Mouse (Mus musculus): ENCODE results near the gene Snx32. TPM values are rescaled to one million over a fixed set of nuclear protein-coding genes. Genes with fewer than 3 reads are reported as not detected.
A peak's percentile ranks its signal among the peaks of the same experiment; 100 is the strongest.

Gene Snx32
- polyA plus RNA-seq, 1 experiment from 2014 or later: 11.9 TPM

- 8% methylated on average over 36 of the region's 36 CpGs for WGBS
- Histone ChIP-seq H3K9ac (peak overlapping the region; percentile 53), H3K27me3 (peaks cover 50% of the 10 kb centered on the region), H3K4me2 (replicated peaks) (peak overlapping the region; percentile 99), H3K27ac (no peak overlapping the region), H3K4me3 (peak overlapping the region; percentile 55), H3K9me3 (no peaks in the 10 kb centered on the region), H3K4me1 (peaks cover 23% of the 10 kb centered on the region; the same call in 1 of the 2 replicates), H3K36me3 (no peaks in the 10 kb centered on the region)
- no peak for ATAC-seq (ENCODE audit: insufficient number of reproducible peaks, insufficient read depth, low FRiP score, low TSS enrichment)
Observed at GRCm38 (mm10) chr19:5448354-5449150, 61.8 kb downstream of the Snx32 start.

- Histone ChIP-seq H3K4me1 (peaks cover 23% of the 10 kb centered on the region; the same call in 1 of the 2 replicates), H3K27me3 (peaks cover 50% of the 10 kb centered on the region), H3K9me3 (no peaks in the 10 kb centered on the region), H3K27ac (no peak within 1 kb of the TSS), H3K4me3 (peak within 1 kb of the TSS; percentile 55), H3K4me2 (replicated peaks) (peak within 1 kb of the TSS; percentile 99), H3K36me3 (no peaks in the 10 kb centered on the region), H3K9ac (peak within 1 kb of the TSS; percentile 53)
- 2% methylated on average over 70 of the region's 70 CpGs for WGBS
- ATAC-seq (ENCODE audit: insufficient number of reproducible peaks, insufficient read depth, low FRiP score, low TSS enrichment): peak; percentile 25; the same call in 1 of the 2 replicates
Observed at GRCm38 (mm10) chr19:5447515-5448353, 62.6 kb downstream of the Snx32 start, which contains the start of gene Fosl1. Gene Fosl1 (plus strand): TSS chr19:5447547.

GRCm38 (mm10) chr19:5445747-5446146 is 64.6 kb downstream of the Snx32 start:
- no peaks in the 10 kb centered on the region for H3K36me3 ChIP-seq
- no peaks in the 10 kb centered on the region for H3K9me3 ChIP-seq
- 87% methylated on average over 5 of the region's 5 CpGs for WGBS
- no peak overlapping the region for H3K4me2 ChIP-seq (replicated peaks)
- H3K27me3 ChIP-seq: peaks cover 50% of the 10 kb centered on the region
- no peak overlapping the region for H3K9ac ChIP-seq
- no peak for ATAC-seq (ENCODE audit: insufficient number of reproducible peaks, insufficient read depth, low FRiP score, low TSS enrichment)
- H3K4me3 ChIP-seq: no peak overlapping the region
- peaks cover 23% of the 10 kb centered on the region; the same call in 1 of the 2 replicates for H3K4me1 ChIP-seq
- H3K27ac ChIP-seq: no peak overlapping the region

GRCm38 (mm10) chr19:5444954-5445353 is 65.4 kb downstream of the Snx32 start:
- ATAC-seq (ENCODE audit: insufficient number of reproducible peaks, insufficient read depth, low FRiP score, low TSS enrichment): no peak
- Histone ChIP-seq H3K4me2 (replicated peaks) (no peak overlapping the region), H3K9ac (no peak overlapping the region), H3K9me3 (no peaks in the 10 kb centered on the region), H3K4me1 (peaks cover 23% of the 10 kb centered on the region; the same call in 1 of the 2 replicates), H3K36me3 (no peaks in the 10 kb centered on the region), H3K4me3 (no peak overlapping the region), H3K27me3 (peaks cover 43% of the 10 kb centered on the region), H3K27ac (no peak overlapping the region)
- 23% methylated on average over 7 of the region's 7 CpGs for WGBS

GRCm38 (mm10) chr19:5444371-5444908 is 65.9 kb downstream of the Snx32 start:
- no peaks in the 10 kb centered on the region for H3K9me3 ChIP-seq
- H3K36me3 ChIP-seq: no peaks in the 10 kb centered on the region
- H3K27ac ChIP-seq: no peak overlapping the region
- WGBS: 61% methylated on average over 9 of the region's 9 CpGs
- no peak for ATAC-seq (ENCODE audit: insufficient number of reproducible peaks, insufficient read depth, low FRiP score, low TSS enrichment)
- peaks cover 23% of the 10 kb centered on the region; the same call in 1 of the 2 replicates for H3K4me1 ChIP-seq
- no peak overlapping the region for H3K4me3 ChIP-seq
- no peak overlapping the region for H3K4me2 ChIP-seq (replicated peaks)
- H3K27me3 ChIP-seq: peaks cover 38% of the 10 kb centered on the region
- no peak overlapping the region for H3K9ac ChIP-seq

Other genes starting within 250 kb of the Snx32 start
- 31.3 and 32.2 TPM in 2 replicates for gene Pacs1, start 237.4 kb downstream of the Snx32 start, polyA plus RNA-seq (2016; fragmentation: Nextera tagmentation; extraction: Ambion mirVana)
- gene Sf3b2, start 215.1 kb downstream of the Snx32 start, polyA plus RNA-seq (2016; fragmentation: Nextera tagmentation; extraction: Ambion mirVana): 386 and 406 TPM in 2 replicates
- gene Gal3st3, start 212.2 kb downstream of the Snx32 start, polyA plus RNA-seq (2016; fragmentation: Nextera tagmentation; extraction: Ambion mirVana): 8.1 and 8.5 TPM in 2 replicates
- gene Catsper1, start 174.8 kb downstream of the Snx32 start, polyA plus RNA-seq (2016; fragmentation: Nextera tagmentation; extraction: Ambion mirVana): not detected in 2 replicates
- gene Cst6, start 161.0 kb downstream of the Snx32 start, polyA plus RNA-seq (2016; fragmentation: Nextera tagmentation; extraction: Ambion mirVana): 0.52 and 1.3 TPM in 2 replicates
- gene Eif1ad, start 143.8 kb downstream of the Snx32 start, polyA plus RNA-seq (2016; fragmentation: Nextera tagmentation; extraction: Ambion mirVana): 63.5 and 66.8 TPM in 2 replicates
- gene Banf1, start 143.4 kb downstream of the Snx32 start, polyA plus RNA-seq (2016; fragmentation: Nextera tagmentation; extraction: Ambion mirVana): 384 and 411 TPM in 2 replicates
- 98.9 and 107 TPM in 2 replicates for gene Sart1, start 121.8 kb downstream of the Snx32 start, polyA plus RNA-seq (2016; fragmentation: Nextera tagmentation; extraction: Ambion mirVana)
- gene Tsga10ip, start 108.0 kb downstream of the Snx32 start, polyA plus RNA-seq (2016; fragmentation: Nextera tagmentation; extraction: Ambion mirVana): 0.45 and 0.55 TPM in 2 replicates
- 303 and 323 TPM in 2 replicates for gene Drap1, start 85.6 kb downstream of the Snx32 start, polyA plus RNA-seq (2016; fragmentation: Nextera tagmentation; extraction: Ambion mirVana)
- gene AI837181, start 85.4 kb downstream of the Snx32 start, polyA plus RNA-seq (2016; fragmentation: Nextera tagmentation; extraction: Ambion mirVana): 67.2 and 67.9 TPM in 2 replicates
- not detected in 2 replicates for gene Fosl1, start 63.0 kb downstream of the Snx32 start, polyA plus RNA-seq (2016; fragmentation: Nextera tagmentation; extraction: Ambion mirVana)
- gene Ccdc85b, start 52.6 kb downstream of the Snx32 start, polyA plus RNA-seq (2016; fragmentation: Nextera tagmentation; extraction: Ambion mirVana): 10.8 and 11.0 TPM in 2 replicates
- gene Fibp, start 49.9 kb downstream of the Snx32 start, polyA plus RNA-seq (2016; fragmentation: Nextera tagmentation; extraction: Ambion mirVana): 146 and 150 TPM in 2 replicates
- gene Ctsw, start 42.0 kb downstream of the Snx32 start, polyA plus RNA-seq (2016; fragmentation: Nextera tagmentation; extraction: Ambion mirVana): 1.9 and 2.1 TPM in 2 replicates
- 145 TPM in 2 replicates for gene Efemp2, start 36.6 kb downstream of the Snx32 start, polyA plus RNA-seq (2016; fragmentation: Nextera tagmentation; extraction: Ambion mirVana)
- 44.1 and 46.6 TPM in 2 replicates for gene Mus81, start 22.1 kb downstream of the Snx32 start, polyA plus RNA-seq (2016; fragmentation: Nextera tagmentation; extraction: Ambion mirVana)
- gene Cfl1, start 20.1 kb downstream of the Snx32 start, polyA plus RNA-seq (2016; fragmentation: Nextera tagmentation; extraction: Ambion mirVana): 2,582 and 2,586 TPM in 2 replicates
- 0.15 TPM in 1 of 2 replicates, not detected in the other for gene 1700020D05Rik, start 6.8 kb downstream of the Snx32 start, polyA plus RNA-seq (2016; fragmentation: Nextera tagmentation; extraction: Ambion mirVana)
- 1.3 and 1.6 TPM in 2 replicates for gene Ovol1, start 50.1 kb upstream of the Snx32 start, polyA plus RNA-seq (2016; fragmentation: Nextera tagmentation; extraction: Ambion mirVana)
- gene Ap5b1, start 57.5 kb upstream of the Snx32 start, polyA plus RNA-seq (2016; fragmentation: Nextera tagmentation; extraction: Ambion mirVana): 2.8 and 3.2 TPM in 2 replicates
- gene Rnaseh2c, start 91.3 kb upstream of the Snx32 start, polyA plus RNA-seq (2016; fragmentation: Nextera tagmentation; extraction: Ambion mirVana): 148 and 158 TPM in 2 replicates
- gene Kat5, start 99.7 kb upstream of the Snx32 start, polyA plus RNA-seq (2016; fragmentation: Nextera tagmentation; extraction: Ambion mirVana): 61.3 and 63.7 TPM in 2 replicates
- 46.5 and 49.3 TPM in 2 replicates for gene Rela, start 126.9 kb upstream of the Snx32 start, polyA plus RNA-seq (2016; fragmentation: Nextera tagmentation; extraction: Ambion mirVana)
- gene Sipa1, start 153.2 kb upstream of the Snx32 start, polyA plus RNA-seq (2016; fragmentation: Nextera tagmentation; extraction: Ambion mirVana): 27.0 and 28.7 TPM in 2 replicates
- 24.7 and 26.0 TPM in 2 replicates for gene Map3k11, start 178.2 kb upstream of the Snx32 start, polyA plus RNA-seq (2016; fragmentation: Nextera tagmentation; extraction: Ambion mirVana)
- 33.1 and 37.9 TPM in 2 replicates for gene Pcnx3, start 178.4 kb upstream of the Snx32 start, polyA plus RNA-seq (2016; fragmentation: Nextera tagmentation; extraction: Ambion mirVana)
- 0.24 TPM in 1 of 2 replicates, not detected in the other for gene Kcnk7, start 193.8 kb upstream of the Snx32 start, polyA plus RNA-seq (2016; fragmentation: Nextera tagmentation; extraction: Ambion mirVana)
- 14.4 TPM in 2 replicates for gene Ehbp1l1, start 215.8 kb upstream of the Snx32 start, polyA plus RNA-seq (2016; fragmentation: Nextera tagmentation; extraction: Ambion mirVana)
- 143 and 150 TPM in 2 replicates for gene Fam89b, start 219.1 kb upstream of the Snx32 start, polyA plus RNA-seq (2016; fragmentation: Nextera tagmentation; extraction: Ambion mirVana)
- gene Ltbp3, start 230.4 kb upstream of the Snx32 start, polyA plus RNA-seq (2016; fragmentation: Nextera tagmentation; extraction: Ambion mirVana): 25.3 and 27.0 TPM in 2 replicates